Mouse (Mus musculus) CD8-positive naive resting alpha-beta T cell, adult 2 months (primary cell): ENCODE results near the gene Bcas3.
A peak's percentile ranks its signal among the peaks of the same experiment; 100 is the strongest.
"Not testable (repeated sequence)": the region's sequence is repeated elsewhere in the genome, so short reads cannot be mapped to it uniquely, and the experiment has no call there.

Experiments used
- DNase-seq, 2 experiments: peaks; one replicate each; pipeline ENCODE4 v3.0.0; 2022; ENCODE audit warnings: low read depth in 2 of 2, low spot score in 2 of 2

Gene Bcas3

DNA sequence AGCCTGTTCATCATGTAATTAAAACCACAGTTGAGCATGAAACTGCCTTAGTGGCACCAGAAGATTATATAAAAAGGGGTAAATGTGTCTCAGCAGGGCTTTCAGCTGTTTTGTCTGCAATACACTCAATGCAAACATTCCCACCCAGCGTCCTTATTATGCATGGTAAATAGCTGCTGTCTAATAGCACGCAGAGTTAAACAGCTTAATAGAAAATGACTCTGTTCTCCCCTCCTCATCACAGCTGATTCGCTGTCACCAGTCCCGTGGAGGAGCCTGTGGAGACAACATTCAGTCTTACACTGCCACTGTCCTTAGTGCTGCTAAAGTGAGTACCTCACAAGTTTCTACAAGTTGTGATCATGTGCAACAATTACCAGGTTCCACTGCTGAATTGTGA, 117.5 kb downstream of the Bcas3 start:
- DNase-seq = no peak

GRCm38 (mm10) chr11:85474326-85474725, 121.4 kb downstream of the Bcas3 start:
- no peak for DNase-seq

DNA sequence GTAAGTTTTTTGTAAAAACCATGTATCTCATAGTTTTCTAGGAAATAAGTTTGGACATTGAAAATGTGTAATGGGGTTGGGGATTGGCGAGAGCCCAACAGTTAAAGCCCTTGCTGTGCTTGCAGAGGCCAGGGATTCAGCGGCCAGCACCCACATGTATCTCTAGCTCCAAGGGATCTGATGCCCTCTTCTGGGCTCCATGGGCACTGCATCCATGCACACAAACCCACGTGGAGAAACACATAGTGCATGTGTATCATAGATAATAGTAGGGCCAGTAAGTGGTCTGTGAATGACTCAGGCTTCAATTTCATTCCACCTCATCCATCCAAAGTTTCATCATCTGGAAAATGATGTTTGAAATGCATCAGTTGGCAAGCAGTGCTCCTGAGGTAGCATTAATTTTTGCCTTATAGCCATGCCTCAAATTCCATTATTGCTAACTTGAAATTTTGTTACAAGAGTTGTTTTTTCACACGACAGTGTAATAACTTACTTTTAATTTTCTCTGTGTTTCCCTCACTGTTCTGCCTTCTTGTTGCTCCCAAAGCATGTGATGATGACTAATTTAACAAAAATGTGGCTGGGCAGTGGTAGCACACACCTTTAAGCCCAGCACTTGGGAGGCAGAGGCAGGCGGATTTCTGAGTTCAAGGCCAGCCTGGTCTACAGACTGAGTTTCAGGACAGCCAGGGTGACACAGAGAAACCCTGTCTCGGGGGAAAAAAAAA, 129.9 kb downstream of the Bcas3 start:
- peak in 1 of 2 experiments; percentile 7 for DNase-seq

GRCm38 (mm10) chr11:85485197-85485940, 132.4 kb downstream of the Bcas3 start:
- DNase-seq = no peak

GRCm38 (mm10) chr11:85487501-85487900, 134.5 kb downstream of the Bcas3 start:
- no peak for DNase-seq

DNA sequence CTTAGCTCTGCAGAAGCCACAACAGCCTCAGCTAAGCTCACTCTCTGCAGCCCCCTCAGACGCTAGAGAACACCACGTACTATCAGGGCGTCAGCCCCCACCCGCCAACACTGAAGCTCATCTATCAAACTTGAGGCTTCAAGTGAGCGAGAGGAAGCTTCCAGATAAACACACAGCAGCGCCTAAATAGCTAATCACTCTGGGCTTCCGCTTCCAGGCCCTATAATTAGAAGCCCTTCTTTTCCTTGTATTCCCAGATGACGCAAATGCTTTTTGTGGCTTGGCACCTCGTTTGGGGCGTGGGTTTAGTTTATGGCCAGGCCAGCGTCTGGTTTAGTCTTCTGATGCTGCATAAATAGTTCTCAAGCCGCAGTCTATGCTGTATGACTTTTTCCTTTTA, 139.3 kb downstream of the Bcas3 start:
- no peak for DNase-seq

DNA sequence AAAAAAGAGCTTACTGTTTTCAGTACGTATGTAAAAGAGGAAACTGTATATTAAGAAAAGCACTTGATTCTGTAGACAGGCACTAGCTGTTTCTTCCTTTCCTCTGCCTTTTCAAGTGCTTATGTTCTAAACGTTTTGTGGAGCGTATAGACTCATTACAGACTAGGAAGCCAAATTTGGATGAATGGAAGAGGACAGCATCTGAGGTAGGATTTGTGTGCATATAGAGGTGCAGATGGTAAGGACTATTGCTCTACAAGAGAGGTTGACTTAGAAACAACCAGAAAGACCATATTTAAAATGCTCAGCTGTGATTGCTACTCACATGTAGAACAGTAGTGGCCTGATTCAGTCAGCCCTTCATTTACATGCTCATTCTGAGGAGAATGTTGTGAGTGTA, 139.7 kb downstream of the Bcas3 start:
- DNase-seq = no peak

- no peak for DNase-seq
These were observed 146.6 kb downstream of the Bcas3 start for GRCm38 (mm10) chr11:85499561-85499960.

- DNase-seq = no peak
These were observed 149.1 kb downstream of the Bcas3 start for GRCm38 (mm10) chr11:85502031-85502430.

- DNase-seq = not testable (repeated sequence)
These were observed 151.8 kb downstream of the Bcas3 start for GRCm38 (mm10) chr11:85504812-85505211.

GRCm38 (mm10) chr11:85505811-85506210, 152.8 kb downstream of the Bcas3 start:
- no peak for DNase-seq

DNA sequence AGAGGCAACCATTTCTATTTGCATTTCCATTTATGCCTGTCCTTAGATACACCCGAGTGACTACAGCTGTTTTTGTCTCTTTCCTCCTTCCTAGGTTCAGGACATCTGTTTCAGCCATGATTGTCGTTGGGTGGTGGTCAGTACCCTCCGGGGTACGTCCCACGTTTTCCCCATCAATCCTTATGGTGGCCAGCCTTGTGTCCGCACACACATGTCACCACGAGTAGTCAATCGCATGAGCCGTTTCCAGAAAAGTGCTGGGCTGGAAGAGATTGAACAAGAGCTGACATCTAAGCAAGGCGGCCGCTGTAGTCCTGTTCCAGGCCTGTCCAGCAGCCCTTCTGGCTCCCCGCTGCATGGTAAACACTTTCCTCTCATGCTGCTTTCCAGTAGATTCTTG, 156.4 kb downstream of the Bcas3 start:
- DNase-seq = no peak

DNA sequence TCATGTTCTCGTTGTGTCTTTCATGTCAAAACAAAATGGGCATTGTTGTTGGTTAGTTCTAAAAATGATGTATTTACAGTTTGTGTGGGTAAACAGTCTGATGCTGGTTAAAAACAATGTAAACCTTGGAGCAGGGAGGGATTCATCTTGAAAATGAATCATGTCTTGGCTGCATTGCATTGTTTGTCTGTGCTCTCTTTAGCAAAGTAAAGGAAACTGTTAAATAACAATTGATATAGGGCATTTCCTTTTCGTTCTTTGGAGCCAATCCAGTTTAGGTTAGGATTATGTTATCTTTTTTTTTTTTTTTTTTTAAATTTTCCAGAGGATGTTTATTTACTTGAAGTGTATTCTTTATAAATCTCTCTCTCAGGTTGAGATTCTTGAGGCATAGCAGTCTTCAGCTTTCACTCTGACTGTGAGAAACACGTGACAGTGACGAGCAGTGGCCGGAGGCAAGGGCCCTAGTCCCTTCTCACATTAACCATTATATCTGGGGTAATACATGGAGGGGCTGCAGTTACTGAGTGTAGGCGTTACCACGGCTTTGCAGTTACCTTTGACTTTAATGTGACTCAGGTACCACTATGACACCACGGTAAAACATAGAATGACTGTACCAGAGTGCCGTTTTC, 158.4 kb downstream of the Bcas3 start:
- no peak for DNase-seq

- no peak for DNase-seq
These were observed 163.8 kb downstream of the Bcas3 start for GRCm38 (mm10) chr11:85516724-85517123.

GRCm38 (mm10) chr11:85518025-85518756, 165.2 kb downstream of the Bcas3 start:
- no peak for DNase-seq

DNA sequence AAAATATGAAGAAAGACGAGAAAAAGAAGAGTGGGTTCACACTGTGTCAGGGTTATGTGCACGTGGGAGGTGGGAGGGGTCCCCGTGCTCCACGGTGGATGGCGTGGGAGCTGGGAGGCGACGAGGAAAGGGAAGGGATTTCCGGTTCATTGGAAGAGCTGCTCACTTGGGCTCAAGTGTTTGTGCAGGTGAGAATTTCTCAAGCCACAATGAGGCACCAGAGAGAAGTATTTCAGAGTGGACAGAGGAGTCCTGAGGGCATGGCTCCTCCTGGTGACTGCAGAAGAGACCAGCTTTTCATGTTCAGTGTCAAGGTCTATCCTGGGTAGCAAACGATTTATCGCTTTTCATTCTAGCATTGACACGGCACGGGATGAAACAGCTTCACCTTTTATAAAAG, 167.3 kb downstream of the Bcas3 start:
- no peak for DNase-seq

GRCm38 (mm10) chr11:85520996-85521395, 168.0 kb downstream of the Bcas3 start:
- DNase-seq = no peak

DNA sequence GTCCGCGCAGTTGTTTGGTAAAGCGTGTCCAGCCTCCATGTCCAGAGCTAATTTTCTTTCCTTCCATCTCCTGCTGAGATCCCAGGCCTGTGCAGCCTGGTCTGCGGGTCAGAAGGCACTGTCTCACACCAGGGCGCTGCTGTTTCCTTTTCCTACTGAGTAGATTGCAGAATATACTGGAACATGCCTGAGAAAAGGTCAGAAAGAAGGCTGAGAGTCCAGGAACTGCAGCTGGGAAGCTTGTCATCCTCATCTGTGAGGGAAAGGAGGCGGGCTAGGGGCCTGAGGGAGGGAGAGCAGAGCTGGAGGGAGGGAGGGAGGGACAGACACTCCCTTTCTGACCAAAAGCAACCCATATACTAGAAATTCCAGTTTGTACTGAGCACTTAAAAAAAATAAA, 170.7 kb downstream of the Bcas3 start:
- no peak for DNase-seq

GRCm38 (mm10) chr11:85524186-85524585, 171.2 kb downstream of the Bcas3 start:
- DNase-seq = peak; percentile 2 to 13

DNA sequence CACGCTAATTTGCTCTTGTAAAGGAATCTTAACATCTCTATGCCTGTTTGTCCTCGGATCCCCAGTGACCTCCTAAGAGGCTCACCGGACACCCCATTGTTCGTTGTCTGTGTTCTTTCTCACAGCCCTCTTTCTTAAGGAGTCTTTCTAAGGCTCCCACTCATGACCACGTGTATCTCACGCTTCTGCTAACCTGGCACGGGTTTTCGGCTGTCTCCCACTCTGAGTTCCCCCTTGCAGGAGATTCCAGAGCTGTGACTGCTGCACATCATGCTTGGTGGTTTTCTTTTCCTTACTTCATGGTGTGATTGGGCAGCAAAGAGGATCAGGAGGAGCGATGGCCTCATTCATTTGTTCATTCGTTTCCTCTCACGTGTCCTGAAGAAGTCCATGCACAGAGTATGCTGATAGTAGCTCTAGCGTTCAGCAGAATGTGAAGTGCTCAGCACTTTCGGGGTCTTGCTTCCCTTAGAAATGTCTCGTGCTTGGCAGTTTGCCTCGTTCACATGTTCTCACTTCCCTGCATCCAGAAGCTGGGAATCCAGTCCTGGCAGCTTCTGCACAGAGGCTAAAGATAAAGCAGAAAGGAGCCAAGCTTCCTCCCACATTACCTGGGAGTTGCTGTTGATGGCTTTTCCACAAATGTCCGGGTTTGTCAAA, 172.0 kb downstream of the Bcas3 start:
- no peak for DNase-seq

DNA sequence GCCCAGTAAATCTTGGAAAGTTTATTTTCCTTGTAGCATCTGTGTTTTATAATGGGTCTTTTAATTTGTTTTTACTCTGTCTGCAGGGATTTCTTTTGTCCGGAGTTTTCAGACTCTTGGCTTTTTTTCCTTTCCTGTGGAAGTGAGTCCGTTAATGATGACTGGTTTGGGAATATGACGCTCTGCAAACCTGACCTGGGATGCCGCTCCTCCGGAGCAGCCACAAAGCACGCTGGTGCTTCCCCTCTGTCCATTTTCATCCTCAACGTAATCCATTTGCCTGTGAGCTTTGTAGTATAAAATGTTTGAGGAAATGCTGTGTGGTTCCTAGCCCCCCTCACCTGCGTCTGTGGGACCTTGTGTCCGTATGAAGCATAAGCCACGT, 172.5 kb downstream of the Bcas3 start:
- no peak for DNase-seq
